Mouse (Mus musculus) MEL (cell line): ENCODE results near the gene Tmtc1. TPM values are rescaled to one million over a fixed set of nuclear protein-coding genes. Genes with fewer than 3 reads are reported as not detected.

Experiments
- DNase-seq: peaks from one replicate; pipeline ENCODE4 v3.0.0; 2011; ENCODE audit warnings: low read depth, low spot score
- H3K27ac ChIP-seq: 2 replicates; pipeline ENCODE4 v1.5.1; 2012; ENCODE audit warnings: low read depth, mild to moderate bottlenecking, control low read depth, low read length, moderate library complexity; ENCODE audit not compliant: control insufficient read depth
- H3K27me3 ChIP-seq, 2 experiments: fragments of 150-350 bp in 1 of 2; sonication (generic) in 1 of 2; 2 replicates each; pipeline ENCODE4 v1.6.1; 2012; ENCODE audit warnings: low read length in 2 of 2, mild to moderate bottlenecking in 2 of 2, improper control_type of control experiment in 1 of 2, moderate library complexity in 1 of 2; ENCODE audit not compliant: insufficient read depth in 2 of 2, control insufficient read depth in 1 of 2
- H3K36me3 ChIP-seq, 2 experiments: 2 replicates each; pipeline ENCODE4 v1.6.1; 2012 to 2014; ENCODE audit warnings: low read length in 2 of 2, improper control_type of control experiment in 1 of 2, inconsistent platforms in 1 of 2, mild to moderate bottlenecking in 1 of 2; ENCODE audit not compliant: insufficient read depth in 2 of 2, control insufficient read depth in 1 of 2
- H3K4me1 ChIP-seq, 2 experiments: fragments of 150-350 bp in 1 of 2; sonication (generic) in 1 of 2; 2 replicates each; pipeline ENCODE4 v1.6.1; 2012; ENCODE audit warnings: low read length in 2 of 2, improper control_type of control experiment in 1 of 2, mild to moderate bottlenecking in 1 of 2; ENCODE audit not compliant: insufficient read depth in 2 of 2, control insufficient read depth in 1 of 2
- H3K4me3 ChIP-seq, 2 experiments: fragments of 150-350 bp in 1 of 2; sonication (generic) in 1 of 2; 2 replicates each; pipeline ENCODE4 v1.5.1; 2012; ENCODE audit warnings: low read depth in 2 of 2, low read length in 2 of 2, mild to moderate bottlenecking in 2 of 2, moderate library complexity in 2 of 2, control low read depth in 1 of 2, improper control_type of control experiment in 1 of 2; ENCODE audit not compliant: control insufficient read depth in 1 of 2, insufficient read depth in 1 of 2
- H3K79me2 ChIP-seq: 2 replicates; pipeline ENCODE4 v1.6.1; 2012; ENCODE audit warnings: mild to moderate bottlenecking, low read length, moderate library complexity; ENCODE audit not compliant: control insufficient read depth, poor library complexity, insufficient read depth
- H3K9ac ChIP-seq: 2 replicates; pipeline ENCODE4 v1.6.1; 2012; ENCODE audit warnings: low read depth, mild to moderate bottlenecking, control low read depth, low read length, moderate library complexity; ENCODE audit not compliant: control insufficient read depth, poor library complexity, severe bottlenecking
- H3K9me3 ChIP-seq: fragments of 150-350 bp; sonication (generic); replicated peaks from 2 replicates; pipeline ENCODE4 v1.6.1; 2012; ENCODE audit warnings: mild to moderate bottlenecking, low read length, improper control_type of control experiment, moderate library complexity; ENCODE audit not compliant: insufficient read depth
- BHLHE40 ChIP-seq: IDR thresholded peaks from 2 replicates; pipeline ENCODE4 v1.6.1; 2012; ENCODE audit warnings: low read depth, mild to moderate bottlenecking, inconsistent platforms, low read length, improper control_type of control experiment, borderline replicate concordance
- E2F4 ChIP-seq: IDR thresholded peaks from 2 replicates; pipeline ENCODE4 v1.6.1; 2011; ENCODE audit warnings: low read depth, low read length, improper control_type of control experiment, borderline replicate concordance
- ELF1 ChIP-seq: IDR thresholded peaks from 2 replicates; pipeline ENCODE4 v1.6.1; 2014; ENCODE audit warnings: low read depth, mild to moderate bottlenecking, inconsistent platforms, low read length, improper control_type of control experiment, moderate library complexity
- EP300 ChIP-seq, 2 experiments: IDR thresholded peaks; 2 replicates each; pipeline ENCODE4 v1.6.1; 2011; ENCODE audit warnings: improper control_type of control experiment in 2 of 2, low read length in 2 of 2, low read depth in 1 of 2, mild to moderate bottlenecking in 1 of 2
- ETS1 ChIP-seq: IDR thresholded peaks from 2 replicates; pipeline ENCODE4 v1.6.1; 2012; ENCODE audit warnings: low read depth, mild to moderate bottlenecking, inconsistent platforms, low read length, improper control_type of control experiment, moderate library complexity
- GABPA ChIP-seq: IDR thresholded peaks from 2 replicates; pipeline ENCODE4 v1.6.1; 2012; ENCODE audit warnings: low read depth, mild to moderate bottlenecking, inconsistent platforms, low read length, improper control_type of control experiment, moderate library complexity
- HCFC1 ChIP-seq: IDR thresholded peaks from 2 replicates; pipeline ENCODE4 v1.6.1; 2012; ENCODE audit warnings: low read depth, mild to moderate bottlenecking, inconsistent platforms, low read length, improper control_type of control experiment, moderate library complexity
- JUND ChIP-seq: IDR thresholded peaks from 2 replicates; pipeline ENCODE4 v1.6.1; 2011; ENCODE audit warnings: low read depth, mild to moderate bottlenecking, improper control_type of control experiment, low read length
- MAZ ChIP-seq: IDR thresholded peaks from 2 replicates; pipeline ENCODE4 v1.6.1; 2012; ENCODE audit warnings: low read depth, mild to moderate bottlenecking, inconsistent platforms, low read length, improper control_type of control experiment
- MEF2A ChIP-seq: IDR thresholded peaks from 2 replicates; pipeline ENCODE4 v1.6.1; 2014; ENCODE audit warnings: low read depth, mild to moderate bottlenecking, inconsistent platforms, low read length, improper control_type of control experiment; ENCODE audit not compliant: poor library complexity, insufficient replicate concordance, severe bottlenecking; ENCODE audit errors: extremely low read depth
- MYB ChIP-seq: IDR thresholded peaks from 2 replicates; pipeline ENCODE4 v1.6.1; 2011; ENCODE audit warnings: mild to moderate bottlenecking, low read depth, low read length, improper control_type of control experiment
- POLR2A ChIP-seq, 2 experiments: IDR thresholded peaks; 2 replicates each; pipeline ENCODE4 v1.6.1; 2011 to 2012; ENCODE audit warnings: low read length in 2 of 2, mild to moderate bottlenecking in 2 of 2, control low read depth in 1 of 2, improper control_type of control experiment in 1 of 2, low read depth in 1 of 2, moderate library complexity in 1 of 2; ENCODE audit not compliant: control insufficient read depth in 1 of 2, insufficient read depth in 1 of 2, poor library complexity in 1 of 2
- RAD21 ChIP-seq: IDR thresholded peaks from 2 replicates; pipeline ENCODE4 v1.6.1; 2011; ENCODE audit warnings: mild to moderate bottlenecking, low read depth, low read length, improper control_type of control experiment
- RCOR1 ChIP-seq: IDR thresholded peaks from 2 replicates; pipeline ENCODE4 v1.6.1; 2012; ENCODE audit warnings: low read depth, mild to moderate bottlenecking, inconsistent platforms, low read length, improper control_type of control experiment
- TAL1 ChIP-seq: IDR thresholded peaks from 2 replicates; pipeline ENCODE4 v1.6.1; 2012; ENCODE audit warnings: mild to moderate bottlenecking, inconsistent platforms, low read length, moderate library complexity, mixed read lengths
- TBP ChIP-seq: IDR thresholded peaks from 2 replicates; pipeline ENCODE4 v1.8.0; 2011; ENCODE audit warnings: low read depth, low read length, improper control_type of control experiment
- TCF12 ChIP-seq: IDR thresholded peaks from 2 replicates; pipeline ENCODE4 v1.6.1; 2014; ENCODE audit warnings: low read depth, mild to moderate bottlenecking, inconsistent platforms, low read length, improper control_type of control experiment, moderate library complexity
- UBTF ChIP-seq: IDR thresholded peaks from 2 replicates; pipeline ENCODE4 v1.6.1; 2012; ENCODE audit warnings: low read depth, mild to moderate bottlenecking, inconsistent platforms, low read length, improper control_type of control experiment, moderate library complexity, borderline replicate concordance; ENCODE audit not compliant: insufficient read depth
- ZC3H11A ChIP-seq: IDR thresholded peaks from 2 replicates; pipeline ENCODE4 v1.6.1; 2012; ENCODE audit warnings: low read depth, mild to moderate bottlenecking, inconsistent platforms, low read length, improper control_type of control experiment
- polyA plus RNA-seq, 2 experiments: library from polyadenylated mRNA; stranded (reverse) in 1 of 2; unstranded in 1 of 2; fragments of >175 nt in 1 of 2; fragments of >200 nt in 1 of 2; gene quantifications; 2 replicates each; pipeline versions ENCODE4 v1.2.1 to v1.2.4; 2012; ENCODE audit warnings: low replicate concordance in 2 of 2, low read depth in 1 of 2; ENCODE audit not compliant: insufficient read length in 2 of 2, insufficient read depth in 1 of 2, missing spikeins in 1 of 2
- total RNA-seq: library from RNA; depleted of rRNA; stranded (reverse); fragments of 300-350 nt; gene quantifications from 2 replicates; pipeline ENCODE4 v1.2.3, GENCODE M21; 2012

The Tmtc1 gene
- total and polyA plus RNA-seq, 3 experiments, result 0.03 TPM; not detected in 2

GRCm38 (mm10) chr6:148275046-148275445 lies 169.1 kb downstream of the Tmtc1 start:
- no peak for DNase-seq
- H3K9me3 ChIP-seq, result no peaks in the 10 kb centered on the region
- H3K79me2 ChIP-seq, result no peaks in the 10 kb centered on the region
- no peak overlapping the region for H3K4me3 ChIP-seq
- TF ChIP-seq TAL1 (no peak), BHLHE40 (no peak), UBTF (no peak), ELF1 (no peak), HCFC1 (no peak), EP300 (IDR thresholded peaks at IDR 0.05; ENCODE audit: low read depth in 1 of 2, low read length in 2 of 2) (no peak), RCOR1 (no peak), ZC3H11A (no peak), E2F4 (no peak), POLR2A (IDR thresholded peaks at IDR 0.05; ENCODE audit: control insufficient read depth in 1 of 2, insufficient read depth in 1 of 2, low read depth in 1 of 2, low read length in 2 of 2, poor library complexity in 1 of 2) (no peak)
- no peak overlapping the region for H3K9ac ChIP-seq
- no peaks in the 10 kb centered on the region for H3K36me3 ChIP-seq
- H3K27me3 ChIP-seq, result peaks cover 0 to 2% of the 10 kb centered on the region in 2 experiments; a peak in 1 of 4 replicates
- no peak overlapping the region for H3K27ac ChIP-seq
- H3K4me1 ChIP-seq, result 0 out of 4 replicates have a peak, but pooled peaks cover 0 to 4% of the 10 kb centered on the region in 2 experiments

- Histone ChIP-seq H3K27me3 (no peaks in the 10 kb centered on the region; a peak in 1 of 4 replicates), H3K9me3 (no peaks in the 10 kb centered on the region), H3K79me2 (no peaks in the 10 kb centered on the region), H3K36me3 (no peaks in the 10 kb centered on the region), H3K4me1 (no peaks in the 10 kb centered on the region), H3K9ac (no peak overlapping the region), H3K27ac (no peak overlapping the region)
- DNase-seq, result no peak
- TF ChIP-seq MEF2A, result no peak
- TF ChIP-seq MYB, result no peak
- no peak for TF ChIP-seq EP300 (IDR thresholded peaks at IDR 0.05; ENCODE audit: low read depth in 1 of 2, low read length in 2 of 2)
- no peak for TF ChIP-seq GABPA
- no peak for TF ChIP-seq MAZ
- TF ChIP-seq JUND, result no peak
- TF ChIP-seq ETS1, result no peak
- TF ChIP-seq UBTF, result no peak
- TF ChIP-seq TCF12, result no peak
- no peak for TF ChIP-seq RCOR1
- no peak for TF ChIP-seq RAD21
- TF ChIP-seq TBP, result no peak
- TF ChIP-seq BHLHE40, result no peak
- TF ChIP-seq, all 39 proteins: peak for 0
- H3K4me3 ChIP-seq, result no peak overlapping the region
Observed at GRCm38 (mm10) chr6:148260729-148261101, 183.5 kb downstream of the Tmtc1 start.
